Mouse (Mus musculus) liver, embryonic 15.5 days (tissue): ENCODE data around the gene Myb. TPM values are rescaled to one million over a fixed set of nuclear protein-coding genes. Genes with fewer than 3 reads are reported as not detected.

Experiments used
- ATAC-seq: fragments of 200-750 bp; cut with Nextera tagmentation; 2 replicates; pipeline ENCODE4 v1.8.0; 2017; ENCODE audit warnings: moderate number of reproducible peaks, mild to moderate bottlenecking, moderate library complexity; ENCODE audit not compliant: insufficient read depth
- H3K27ac ChIP-seq: fragments of 300-500 bp; sonication (generic); replicated peaks from 2 replicates; pipeline ENCODE4 v1.5.1; 2015; ENCODE audit warnings: mild to moderate bottlenecking, inconsistent platforms
- H3K27me3 ChIP-seq: fragments of 300-500 bp; sonication (generic); 2 replicates; pipeline ENCODE4 v1.6.1; 2015; ENCODE audit warnings: mild to moderate bottlenecking, inconsistent platforms
- H3K36me3 ChIP-seq: fragments of 300-500 bp; sonication (generic); replicated peaks from 2 replicates; pipeline ENCODE4 v1.6.1; 2015; ENCODE audit warnings: moderate library complexity, mild to moderate bottlenecking, inconsistent platforms
- H3K4me1 ChIP-seq: fragments of 300-500 bp; sonication (generic); replicated peaks from 2 replicates; pipeline ENCODE4 v1.6.1; 2015; ENCODE audit warnings: inconsistent platforms
- H3K4me2 ChIP-seq: fragments of 300-500 bp; sonication (generic); 2 replicates; pipeline ENCODE4 v1.6.1; 2015; ENCODE audit warnings: moderate library complexity, mild to moderate bottlenecking, inconsistent platforms
- H3K4me3 ChIP-seq: fragments of 300-500 bp; sonication (generic); replicated peaks from 2 replicates; pipeline ENCODE4 v1.5.1; 2015; ENCODE audit warnings: mild to moderate bottlenecking, inconsistent platforms
- H3K9ac ChIP-seq: fragments of 300-500 bp; sonication (generic); 2 replicates; pipeline ENCODE4 v1.6.1; 2015; ENCODE audit warnings: moderate library complexity, mild to moderate bottlenecking, inconsistent platforms
- H3K9me3 ChIP-seq: fragments of 300-500 bp; sonication (generic); replicated peaks from 2 replicates; pipeline ENCODE4 v1.6.1; 2016; ENCODE audit warnings: inconsistent platforms
- WGBS: fragments of 180-500 bp; shearing (Covaris S2); methylation state at CpG from one replicate; pipeline ENCODE4 v1.1.7; 2015; ENCODE audit warnings: mixed read lengths; ENCODE audit not compliant: insufficient replicate concordance; 5-methylcytosine and 5-hydroxymethylcytosine counted together
- polyA plus RNA-seq: library from polyadenylated mRNA; unstranded; fragments of >200 nt; fragmentation: Nextera tagmentation; extraction: Ambion mirVana; gene quantifications from 2 replicates; pipeline ENCODE4 v1.2.1, GENCODE M21; 2015

The Myb gene
- polyA plus RNA-seq, 1 experiment from 2014 or later, result 9.7 TPM

DNA sequence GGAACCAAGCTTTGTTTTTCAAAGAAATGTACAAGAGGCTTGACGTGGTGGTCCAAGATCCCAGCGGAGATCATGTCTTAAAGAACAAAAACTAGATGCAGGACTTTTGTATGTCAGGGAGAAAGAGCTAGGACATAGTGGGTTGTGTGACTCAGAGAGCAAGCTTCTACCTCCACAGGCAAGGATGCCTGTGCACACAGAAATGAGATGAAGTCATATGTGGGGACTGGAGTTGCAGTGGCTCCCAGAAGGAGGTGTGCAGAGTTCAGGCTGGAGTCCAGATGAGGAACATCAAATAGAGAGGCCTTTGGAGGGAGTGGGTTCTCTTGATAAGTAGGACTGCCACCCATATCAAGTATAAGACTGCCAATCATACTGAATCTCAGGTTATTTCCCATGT, 65.9 kb downstream of the Myb start:
- no peak overlapping the region for H3K9ac ChIP-seq
- ATAC-seq, result no peak

DNA sequence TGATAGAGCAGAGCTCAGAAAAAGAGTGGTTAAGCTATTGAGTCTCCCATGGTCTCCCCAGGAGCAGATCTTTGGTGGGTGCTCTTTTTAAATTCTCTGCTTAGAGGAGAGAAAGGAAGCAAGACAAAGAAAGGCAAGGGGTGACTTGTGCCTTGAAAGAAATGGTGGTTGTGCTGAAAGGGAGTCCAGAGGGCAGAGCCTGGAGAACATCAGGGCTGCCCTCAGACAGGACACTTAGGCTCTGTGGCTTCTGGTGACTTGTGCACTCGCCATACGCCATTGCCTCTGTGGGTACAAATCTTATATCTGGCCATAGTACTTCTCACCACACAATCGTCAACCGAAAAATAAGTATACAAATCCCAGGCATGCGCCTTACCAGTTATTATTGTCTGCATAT, 67.5 kb downstream of the Myb start:
- Histone ChIP-seq H3K9me3 (no peaks in the 10 kb centered on the region), H3K27ac (no peak overlapping the region), H3K4me1 (no peaks in the 10 kb centered on the region), H3K9ac (no peak overlapping the region), H3K36me3 (no peaks in the 10 kb centered on the region), H3K27me3 (no peaks in the 10 kb centered on the region), H3K4me3 (no peak overlapping the region), H3K4me2 (no peak overlapping the region)
- 70% methylated on average over 5 of the region's 5 CpGs for WGBS
- ATAC-seq, result no peak

More for the DNA sequence above, 65.9 kb downstream of the Myb start:
- H3K4me2 ChIP-seq, result no peak overlapping the region
- H3K27ac ChIP-seq, result no peak overlapping the region
- no peaks in the 10 kb centered on the region for H3K9me3 ChIP-seq
- no peaks in the 10 kb centered on the region for H3K36me3 ChIP-seq
- WGBS, result 69% methylated on average over 2 of the region's 2 CpGs
- H3K4me1 ChIP-seq, result no peaks in the 10 kb centered on the region
- no peaks in the 10 kb centered on the region for H3K27me3 ChIP-seq
- H3K4me3 ChIP-seq, result no peak overlapping the region

DNA sequence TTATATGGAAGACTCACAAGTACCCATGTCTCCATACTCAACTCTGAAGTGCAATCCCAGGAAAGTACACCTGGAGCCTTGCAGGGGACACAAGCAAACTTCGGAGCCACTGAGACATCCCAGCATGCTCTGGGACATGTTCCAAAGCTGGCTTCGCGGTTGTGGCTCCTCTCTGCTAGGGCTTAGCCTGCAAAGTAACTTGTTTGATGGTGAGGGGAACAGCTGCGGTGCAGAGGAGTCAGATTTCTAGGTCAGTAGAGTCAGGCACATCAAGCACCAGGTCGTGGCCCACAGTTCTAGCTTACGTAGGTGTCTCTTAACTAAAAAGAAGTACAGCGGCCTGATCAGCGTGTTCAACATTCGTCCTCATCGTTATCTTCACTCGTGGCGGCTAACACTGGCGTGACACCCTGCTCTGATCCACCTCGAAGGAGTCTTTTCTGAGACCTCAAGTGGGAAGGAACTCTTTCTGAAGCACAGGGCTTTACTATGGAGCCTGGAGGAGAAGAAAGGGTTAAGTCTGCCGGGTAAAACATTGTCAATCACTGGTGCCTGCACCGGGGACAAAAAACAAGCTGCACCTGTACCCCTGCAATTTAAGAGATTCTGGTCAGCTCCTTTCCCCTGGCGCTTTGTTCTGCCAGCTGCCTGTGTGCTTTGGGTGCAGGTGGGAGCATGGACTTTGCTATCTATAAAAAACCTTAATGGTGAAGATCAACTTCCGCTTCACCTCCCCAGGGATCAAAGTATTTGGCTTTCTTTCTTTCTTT, 68.1 kb downstream of the Myb start:
- no peak for ATAC-seq
- no peaks in the 10 kb centered on the region for H3K9me3 ChIP-seq
- H3K27ac ChIP-seq, result no peak overlapping the region
- no peak overlapping the region for H3K4me3 ChIP-seq
- WGBS, result 47% methylated on average over 18 of the region's 18 CpGs
- no peaks in the 10 kb centered on the region for H3K36me3 ChIP-seq
- no peaks in the 10 kb centered on the region for H3K4me1 ChIP-seq
- H3K4me2 ChIP-seq, result no peak overlapping the region
- no peak overlapping the region for H3K9ac ChIP-seq
- no peaks in the 10 kb centered on the region for H3K27me3 ChIP-seq

DNA sequence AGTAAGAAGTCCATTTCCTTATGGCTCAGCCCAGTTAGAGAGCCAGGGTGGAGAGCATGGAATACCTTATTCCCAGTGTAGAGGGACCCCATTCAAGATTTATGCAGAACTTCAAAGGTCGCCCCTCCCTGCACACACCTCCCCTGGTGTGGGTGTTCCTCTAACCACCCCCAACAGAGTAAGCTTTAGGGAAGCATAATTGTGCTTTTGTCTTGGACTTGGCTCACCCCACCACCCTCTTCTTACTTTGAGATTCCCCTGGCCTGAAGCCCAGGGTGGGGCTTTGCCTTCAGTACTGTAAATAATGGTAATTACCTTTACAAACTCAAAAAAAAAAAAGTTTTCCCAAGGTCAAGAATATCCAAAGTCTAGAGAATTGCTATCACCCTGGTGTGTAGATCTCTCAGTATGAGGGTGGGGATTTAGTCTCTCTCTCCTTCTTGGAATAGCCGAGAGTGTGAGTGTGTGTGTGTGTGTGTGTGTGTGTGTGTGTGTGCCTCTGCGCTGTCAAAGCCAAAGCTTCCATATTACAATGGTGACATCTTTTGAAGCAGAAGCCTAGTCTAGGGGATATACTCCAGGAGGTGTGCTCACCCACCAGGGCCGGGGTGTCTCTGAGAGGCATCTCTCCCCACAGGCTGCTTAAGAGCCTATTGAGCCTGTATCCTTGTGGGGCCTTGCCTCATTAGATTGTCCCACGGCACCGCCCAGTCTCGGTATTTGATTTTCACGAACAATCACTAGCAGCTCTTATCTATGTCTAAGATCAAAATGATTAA, 69.7 kb downstream of the Myb start:
- Histone ChIP-seq H3K4me1 (no peaks in the 10 kb centered on the region), H3K9ac (no peak overlapping the region), H3K27ac (no peak overlapping the region), H3K4me3 (no peak overlapping the region), H3K27me3 (no peaks in the 10 kb centered on the region), H3K36me3 (no peaks in the 10 kb centered on the region), H3K4me2 (no peak overlapping the region), H3K9me3 (no peaks in the 10 kb centered on the region)
- no peak for ATAC-seq
- WGBS, result 72% methylated on average over 8 of the region's 8 CpGs

DNA sequence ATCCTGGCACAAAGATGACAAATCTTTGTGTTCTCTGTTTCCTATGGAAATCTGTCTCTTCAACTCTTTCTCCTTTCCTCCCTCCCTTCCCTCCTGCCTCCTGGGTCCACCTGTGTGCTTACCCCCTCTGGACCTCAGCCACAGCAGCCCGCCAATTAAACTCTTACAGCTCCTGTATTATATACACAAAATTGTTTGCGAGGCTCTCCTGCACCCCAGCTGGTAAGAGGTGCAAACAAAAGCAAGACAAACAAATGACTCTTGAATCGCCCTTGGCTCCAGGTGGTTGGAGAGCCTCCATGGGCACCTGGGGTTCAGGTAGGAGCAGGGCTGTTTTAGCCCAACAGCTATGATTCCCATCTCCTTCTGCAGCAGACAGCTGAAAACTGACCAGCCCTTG, 71.2 kb downstream of the Myb start:
- no peaks in the 10 kb centered on the region for H3K4me1 ChIP-seq
- H3K9me3 ChIP-seq, result no peaks in the 10 kb centered on the region
- no peak overlapping the region for H3K27ac ChIP-seq
- H3K4me3 ChIP-seq, result no peak overlapping the region
- 57% methylated on average over 3 of the region's 3 CpGs for WGBS
- no peak for ATAC-seq
- H3K27me3 ChIP-seq, result no peaks in the 10 kb centered on the region
- H3K4me2 ChIP-seq, result no peak overlapping the region
- no peaks in the 10 kb centered on the region for H3K36me3 ChIP-seq
- no peak overlapping the region for H3K9ac ChIP-seq

DNA sequence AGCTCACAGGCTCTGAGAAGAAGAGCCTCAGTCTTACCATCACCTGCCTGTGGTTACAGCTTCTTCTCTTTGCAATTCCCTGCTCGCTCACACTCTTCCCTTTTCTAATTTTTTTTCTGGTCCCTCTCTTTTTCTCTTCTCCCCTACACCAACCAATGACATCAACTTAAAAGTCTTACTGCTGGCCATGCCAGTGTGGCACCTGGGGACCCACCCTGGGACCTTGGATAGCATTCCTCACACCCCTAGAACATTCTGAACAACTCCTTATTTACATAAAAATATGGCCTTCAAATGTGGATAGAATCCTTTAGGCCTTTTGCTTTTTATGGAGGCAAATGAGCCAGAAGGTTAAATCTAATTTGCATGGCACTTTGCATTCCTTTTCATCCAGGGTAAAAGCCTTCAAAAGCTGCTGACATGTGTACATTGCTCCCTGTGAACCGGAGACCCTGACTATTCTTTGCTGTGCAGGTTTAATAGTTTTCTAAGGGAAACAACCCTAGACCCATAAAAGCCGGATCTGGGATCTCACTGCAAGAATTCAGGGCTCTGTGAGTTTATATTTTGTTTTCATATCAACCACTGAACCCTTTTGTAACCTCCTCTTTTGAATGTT, 73.1 kb downstream of the Myb start:
- Histone ChIP-seq H3K9me3 (no peaks in the 10 kb centered on the region), H3K4me2 (no peak overlapping the region), H3K9ac (no peak overlapping the region), H3K27me3 (no peaks in the 10 kb centered on the region), H3K27ac (no peak overlapping the region), H3K4me1 (no peaks in the 10 kb centered on the region), H3K4me3 (no peak overlapping the region), H3K36me3 (no peaks in the 10 kb centered on the region)
- no peak for ATAC-seq
- 65% methylated on average over 3 of the region's 3 CpGs for WGBS

DNA sequence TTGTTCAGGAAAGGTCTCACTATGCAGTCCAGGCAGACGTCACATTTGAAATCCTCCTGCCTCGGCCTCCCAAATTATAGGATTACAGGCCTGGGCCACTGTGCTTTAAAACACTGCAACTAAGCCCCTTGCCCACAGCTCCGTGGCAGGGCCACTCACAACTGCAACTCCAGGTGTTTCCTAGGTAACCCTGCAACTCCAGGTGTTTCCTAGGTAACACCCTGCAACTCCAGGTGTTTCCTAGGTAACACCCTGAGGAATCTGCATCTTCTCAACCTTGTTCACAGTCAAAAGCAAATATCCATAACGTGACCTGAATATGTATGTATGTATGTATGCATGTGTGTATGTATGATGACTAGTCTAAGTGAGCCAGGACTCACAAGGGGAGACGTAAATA, 75.7 kb downstream of the Myb start:
- Histone ChIP-seq H3K36me3 (no peaks in the 10 kb centered on the region), H3K4me1 (no peaks in the 10 kb centered on the region), H3K4me3 (no peak overlapping the region), H3K27me3 (no peaks in the 10 kb centered on the region), H3K27ac (no peak overlapping the region), H3K9me3 (no peaks in the 10 kb centered on the region), H3K9ac (no peak overlapping the region), H3K4me2 (no peak overlapping the region)
- 66% methylated on average over 5 of the region's 5 CpGs for WGBS
- no peak for ATAC-seq

DNA sequence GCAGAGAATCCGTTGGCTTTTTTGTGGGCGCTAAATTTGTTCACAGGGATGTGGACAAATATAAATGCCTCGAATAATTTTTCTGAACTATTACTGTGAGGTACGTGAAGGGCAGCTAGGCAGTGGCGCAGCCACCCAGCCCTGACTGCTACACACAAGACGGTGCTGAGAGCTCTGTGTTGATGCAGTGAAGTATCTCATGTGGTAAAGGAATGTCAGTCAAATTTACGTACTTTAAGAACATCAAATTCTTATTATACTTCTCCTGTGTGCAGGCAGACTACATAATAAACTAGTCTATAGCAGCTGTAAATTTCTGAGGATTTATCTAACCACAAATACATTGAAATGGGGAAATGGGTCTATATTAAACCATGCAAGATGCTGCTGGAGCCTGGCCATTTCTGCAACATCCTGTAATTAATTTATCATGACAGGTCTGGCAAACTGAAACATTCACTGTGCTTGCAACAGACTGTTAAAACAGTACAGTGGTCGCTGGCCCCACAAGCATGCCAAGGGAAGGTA, 77.3 kb downstream of the Myb start:
- Histone ChIP-seq H3K4me3 (no peak overlapping the region), H3K27ac (no peak overlapping the region), H3K27me3 (no peaks in the 10 kb centered on the region), H3K36me3 (no peaks in the 10 kb centered on the region), H3K4me1 (no peaks in the 10 kb centered on the region), H3K9ac (no peak overlapping the region), H3K9me3 (no peaks in the 10 kb centered on the region), H3K4me2 (no peak overlapping the region)
- WGBS, result 26% methylated on average over 8 of the region's 8 CpGs
- no peak for ATAC-seq

DNA sequence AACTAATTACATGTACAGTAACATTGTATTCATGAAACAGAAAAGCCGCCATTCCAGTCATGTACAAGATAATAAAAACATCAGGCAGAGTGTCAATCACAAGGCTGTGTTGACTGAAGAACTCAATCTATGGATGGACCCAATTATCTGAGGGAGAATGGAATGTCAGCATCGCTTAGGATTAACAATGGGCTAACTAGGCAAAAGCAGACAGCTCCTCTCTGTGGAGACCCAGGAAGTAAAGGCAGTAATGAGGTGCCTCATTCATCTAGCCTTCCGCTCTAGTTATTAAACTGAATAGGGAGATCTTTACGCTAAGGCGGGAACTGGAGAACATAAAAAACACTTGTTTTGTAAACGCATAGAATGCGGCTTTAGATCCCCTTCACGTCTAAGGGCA, 78.3 kb downstream of the Myb start:
- Histone ChIP-seq H3K9ac (no peak overlapping the region), H3K36me3 (no peaks in the 10 kb centered on the region), H3K4me2 (no peak overlapping the region), H3K4me1 (no peaks in the 10 kb centered on the region), H3K27me3 (no peaks in the 10 kb centered on the region), H3K27ac (no peak overlapping the region), H3K9me3 (no peaks in the 10 kb centered on the region), H3K4me3 (no peak overlapping the region)
- ATAC-seq, result no peak
- 74% methylated on average over 8 of the region's 8 CpGs for WGBS

DNA sequence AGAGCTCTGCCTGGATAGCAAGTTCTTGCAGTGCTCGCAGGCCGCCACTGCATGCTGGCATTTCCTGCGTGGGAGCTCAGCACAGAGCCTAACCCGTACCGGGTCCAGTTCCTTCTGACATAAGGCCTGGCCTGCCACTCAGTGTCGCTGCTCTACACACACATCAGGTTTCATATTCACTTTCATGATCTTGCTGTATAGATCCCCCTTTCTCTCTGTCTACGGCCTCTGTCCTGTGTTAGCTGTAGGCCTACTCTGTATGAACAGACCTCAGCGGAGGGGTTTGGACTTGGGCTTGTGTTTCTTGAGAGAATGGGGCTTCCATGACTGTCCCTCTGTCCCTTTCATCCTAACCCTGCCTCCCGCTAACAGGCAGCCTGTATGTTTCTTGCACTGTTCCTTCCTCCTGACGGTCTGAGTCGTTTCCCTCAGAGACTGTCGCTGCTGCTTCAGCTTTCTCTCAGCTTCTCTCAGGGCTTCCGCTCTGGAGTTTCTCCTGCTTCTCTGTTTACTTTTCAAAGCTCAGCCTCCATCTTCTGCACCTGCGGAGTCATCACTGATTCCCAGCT, 83.5 kb downstream of the Myb start:
- ATAC-seq, result no peak
- H3K4me2 ChIP-seq, result peak overlapping the region; percentile 33

DNA sequence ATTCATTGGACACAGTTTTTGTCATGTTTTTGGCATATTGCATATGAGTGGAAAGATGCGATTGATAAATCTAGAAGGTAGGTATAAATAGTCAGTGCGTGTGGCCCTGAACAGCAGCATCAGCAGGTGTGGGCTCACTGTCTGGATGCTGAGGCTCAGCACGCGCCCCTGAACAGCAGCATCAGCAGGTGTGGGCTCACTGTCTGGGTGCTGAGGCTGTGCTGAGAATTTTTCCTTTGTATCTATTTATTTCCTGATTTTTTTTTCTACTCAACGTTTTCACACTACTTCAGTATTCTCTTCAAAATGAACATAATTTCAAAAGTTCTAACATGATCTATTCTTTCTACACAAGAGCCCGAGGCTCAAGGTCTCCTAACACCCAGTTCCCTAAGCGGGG, 84.1 kb downstream of the Myb start:
- H3K4me2 ChIP-seq, result peak overlapping the region; percentile 33; the same call in 1 of the 2 replicates
- peaks cover 4% of the 10 kb centered on the region; the same call in 1 of the 2 replicates for H3K4me1 ChIP-seq
- ATAC-seq, result no peak
- 54% methylated on average over 7 of the region's 7 CpGs for WGBS
- no peaks in the 10 kb centered on the region for H3K9me3 ChIP-seq
- no peak overlapping the region for H3K9ac ChIP-seq
- H3K4me3 ChIP-seq, result no peak overlapping the region
- H3K27ac ChIP-seq, result peak overlapping the region; percentile 48; the same call in 1 of the 2 replicates
- no peaks in the 10 kb centered on the region for H3K36me3 ChIP-seq
- no peaks in the 10 kb centered on the region for H3K27me3 ChIP-seq

More for the DNA sequence above, 83.5 kb downstream of the Myb start:
- no peaks in the 10 kb centered on the region for H3K36me3 ChIP-seq
- no peak overlapping the region for H3K9ac ChIP-seq
- H3K4me3 ChIP-seq, result no peak overlapping the region
- WGBS, result 34% methylated on average over 14 of the region's 14 CpGs
- H3K4me1 ChIP-seq, result peaks cover 4% of the 10 kb centered on the region; the same call in 1 of the 2 replicates
- peak overlapping the region; percentile 48; the same call in 1 of the 2 replicates for H3K27ac ChIP-seq
- no peaks in the 10 kb centered on the region for H3K9me3 ChIP-seq
- no peaks in the 10 kb centered on the region for H3K27me3 ChIP-seq
